Mouse (Mus musculus): Measurements from ENCODE around the gene Fut11. TPM values are rescaled to one million over a fixed set of nuclear protein-coding genes. Genes with fewer than 3 reads are reported as not detected.

Fut11 gene
- polyA plus RNA-seq (2015; fragmentation: Nextera tagmentation; extraction: Ambion mirVana): 28.0 and 28.5 TPM in 2 replicates

GRCm38 (mm10) chr14:20694884-20695760, at the start of gene Fut11:
Gene Fut11 (plus strand): TSS chr14:20694968.

GRCm38 (mm10) chr14:20656361-20656760, 38.4 kb upstream of the Fut11 start, which contains the start of gene Myoz1:
Gene Myoz1 (minus strand): TSS chr14:20656540.

GRCm38 (mm10) chr14:20668154-20668810, 26.5 kb upstream of the Fut11 start, which contains the start of gene Synpo2l:
Gene Synpo2l (minus strand): TSS chr14:20668354.

GRCm38 (mm10) chr14:20674064-20674833, 20.5 kb upstream of the Fut11 start, which contains the start of gene Sec24c:
Gene Sec24c (plus strand): TSS chr14:20674308.

GRCm38 (mm10) chr14:20702741-20703381, 8.1 kb downstream of the Fut11 start, which contains the start of gene Chchd1:
Gene Chchd1 (plus strand): TSS chr14:20703006.

GRCm38 (mm10) chr14:20707201-20708190, 12.7 kb downstream of the Fut11 start, which contains the start of gene Zswim8:
Gene Zswim8 (plus strand): TSS chr14:20707552.

GRCm38 (mm10) chr14:20733952-20734774, 39.4 kb downstream of the Fut11 start, which contains the start of gene Ndst2:
Gene Ndst2 (minus strand): TSS chr14:20734562.

Small RNA genes lying within 50 kb of the gene (microRNA-seq; reads per million reads assigned to microRNA genes)
- gene Mir6946: 0.87 reads per million

Other genes starting within 250 kb of the Fut11 start
- gene Cfap70, start 242.7 kb upstream of the Fut11 start, polyA plus RNA-seq (2015; fragmentation: Nextera tagmentation; extraction: Ambion mirVana): 1.8 and 2.2 TPM in 2 replicates
- 22.8 and 24.9 TPM in 2 replicates for gene Anxa7, start 214.8 kb upstream of the Fut11 start, polyA plus RNA-seq (2015; fragmentation: Nextera tagmentation; extraction: Ambion mirVana)
- 0.15 and 0.33 TPM in 2 replicates for gene Mss51, start 198.1 kb upstream of the Fut11 start, polyA plus RNA-seq (2015; fragmentation: Nextera tagmentation; extraction: Ambion mirVana)
- gene Ppp3cb, start 148.4 kb upstream of the Fut11 start, polyA plus RNA-seq (2015; fragmentation: Nextera tagmentation; extraction: Ambion mirVana): 100 and 111 TPM in 2 replicates
- gene Usp54, start 53.9 kb upstream of the Fut11 start, polyA plus RNA-seq (2015; fragmentation: Nextera tagmentation; extraction: Ambion mirVana): 5.8 and 6.8 TPM in 2 replicates
- 0.52 and 0.70 TPM in 2 replicates for gene Myoz1, start 38.4 kb upstream of the Fut11 start, polyA plus RNA-seq (2015; fragmentation: Nextera tagmentation; extraction: Ambion mirVana)
- gene Synpo2l, start 26.6 kb upstream of the Fut11 start, polyA plus RNA-seq (2015; fragmentation: Nextera tagmentation; extraction: Ambion mirVana): 0.22 and 0.23 TPM in 2 replicates
- 47.3 and 53.6 TPM in 2 replicates for gene Sec24c, start 20.7 kb upstream of the Fut11 start, polyA plus RNA-seq (2015; fragmentation: Nextera tagmentation; extraction: Ambion mirVana)
- gene Chchd1, start 8.0 kb downstream of the Fut11 start, polyA plus RNA-seq (2015; fragmentation: Nextera tagmentation; extraction: Ambion mirVana): 166 and 195 TPM in 2 replicates
- 29.7 and 39.4 TPM in 2 replicates for gene Zswim8, start 12.6 kb downstream of the Fut11 start, polyA plus RNA-seq (2015; fragmentation: Nextera tagmentation; extraction: Ambion mirVana)
- 12.8 and 14.9 TPM in 2 replicates for gene Ndst2, start 39.6 kb downstream of the Fut11 start, polyA plus RNA-seq (2015; fragmentation: Nextera tagmentation; extraction: Ambion mirVana)
- gene Camk2g, start 99.1 kb downstream of the Fut11 start, polyA plus RNA-seq (2015; fragmentation: Nextera tagmentation; extraction: Ambion mirVana): 377 and 399 TPM in 2 replicates
- 0.56 and 0.62 TPM in 2 replicates for gene Plau, start 141.7 kb downstream of the Fut11 start, polyA plus RNA-seq (2015; fragmentation: Nextera tagmentation; extraction: Ambion mirVana)
- 15.8 and 16.6 TPM in 2 replicates for gene Vcl, start 234.4 kb downstream of the Fut11 start, polyA plus RNA-seq (2015; fragmentation: Nextera tagmentation; extraction: Ambion mirVana)

Data from neural tube, postnatal 0 days (tissue).